Mouse (Mus musculus) erythroblast, embryonic 14.5 days (primary cell): ENCODE data around the gene Gm10406. TPM values are rescaled to one million over a fixed set of nuclear protein-coding genes. Genes with fewer than 3 reads are reported as not detected.
"Not testable (repeated sequence)": the region's sequence is repeated elsewhere in the genome, so short reads cannot be mapped to it uniquely, and the experiment has no call there.

ENCODE experiments used
- H3K27me3 ChIP-seq: 2 replicates; pipeline ENCODE4 v1.6.1; 2012; ENCODE audit warnings: inconsistent platforms; ENCODE audit not compliant: control insufficient read depth
- H3K36me3 ChIP-seq: 2 replicates; pipeline ENCODE4 v1.6.1; 2012; ENCODE audit warnings: mild to moderate bottlenecking, inconsistent platforms; ENCODE audit not compliant: control insufficient read depth
- H3K4me1 ChIP-seq: 2 replicates; pipeline ENCODE4 v1.6.1; 2012; ENCODE audit warnings: inconsistent platforms; ENCODE audit not compliant: control insufficient read depth
- H3K4me3 ChIP-seq: replicated peaks from 2 replicates; pipeline ENCODE3; 2012; ENCODE audit warnings: moderate library complexity, mild to moderate bottlenecking, inconsistent platforms
- H3K9me3 ChIP-seq: 2 replicates; pipeline ENCODE4 v1.6.1; 2012; ENCODE audit warnings: low read length, inconsistent platforms, mixed read lengths; ENCODE audit not compliant: control insufficient read depth
- polyA plus RNA-seq: library from polyadenylated mRNA; stranded (reverse); fragments of >175 nt; gene quantifications from 2 replicates; pipeline ENCODE4 v1.2.3, GENCODE M21; 2012

Gm10406 gene
- polyA plus RNA-seq, result 0.02 TPM in 1 of 2 replicates, not detected in the other

- H3K9me3 ChIP-seq, H3K36me3 ChIP-seq, H3K27me3 ChIP-seq, H3K4me1 ChIP-seq, H3K4me3 ChIP-seq: not testable (repeated sequence)
Measured at GRCm38 (mm10) chr14:7026781-7027749, at the start of gene Gm10406. Gene Gm10406 (minus strand): TSS chr14:7027449.

GRCm38 (mm10) chr14:7044870-7045269, 17.6 kb upstream of the Gm10406 start, which contains the start of gene Gm3685:
Gene Gm3685 (minus strand): TSS chr14:7044970.
- not testable (repeated sequence) for H3K4me1 ChIP-seq

GRCm38 (mm10) chr14:7026274-7026673, 975 bp downstream of the Gm10406 start:
- H3K4me3 ChIP-seq, H3K36me3 ChIP-seq, H3K9me3 ChIP-seq, H3K27me3 ChIP-seq, H3K4me1 ChIP-seq: not testable (repeated sequence)

More at GRCm38 (mm10) chr14:7044870-7045269, 17.6 kb upstream of the Gm10406 start, which contains the start of gene Gm3685:
- not testable (repeated sequence) for H3K9me3 ChIP-seq, H3K36me3 ChIP-seq, H3K27me3 ChIP-seq, H3K4me3 ChIP-seq

- not testable (repeated sequence) for H3K36me3 ChIP-seq, H3K9me3 ChIP-seq, H3K4me3 ChIP-seq, H3K4me1 ChIP-seq, H3K27me3 ChIP-seq
Measured at GRCm38 (mm10) chr14:6973718-6974117, 53.5 kb downstream of the Gm10406 start, which contains the start of gene Gm6356. Gene Gm6356 (minus strand): TSS chr14:6973818.

Other genes starting within 250 kb of the Gm10406 start
- not detected in 2 replicates for gene Gm3642, start 187.1 kb downstream of the Gm10406 start, polyA plus RNA-seq
- gene Gm3667, start 137.5 kb downstream of the Gm10406 start, polyA plus RNA-seq, result not detected in 2 replicates
- not detected in 2 replicates for gene Gm6356, start 53.6 kb downstream of the Gm10406 start, polyA plus RNA-seq
- not detected in 2 replicates for gene Gm3685, start 17.5 kb upstream of the Gm10406 start, polyA plus RNA-seq
- not detected in 2 replicates for gene Gm3696, start 73.2 kb upstream of the Gm10406 start, polyA plus RNA-seq
- gene Gm6676, start 98.0 kb upstream of the Gm10406 start, polyA plus RNA-seq, result not detected in 2 replicates
- not detected in 2 replicates for gene Gm3512, start 147.1 kb upstream of the Gm10406 start, polyA plus RNA-seq
- not detected in 2 replicates for gene Gm16434, start 167.1 kb upstream of the Gm10406 start, polyA plus RNA-seq
- gene Gm3727, start 237.3 kb upstream of the Gm10406 start, polyA plus RNA-seq, result not detected in 2 replicates